Mouse (Mus musculus) lung, adult 2 months (tissue): ENCODE measurements around the gene Hk1. TPM values are rescaled to one million over a fixed set of nuclear protein-coding genes. Genes with fewer than 3 reads are reported as not detected.

ENCODE experiments used
- DNase-seq: peaks from one replicate; pipeline ENCODE4 v3.0.0; 2022
- H3K4me1 ChIP-seq: fragments of 200-500 bp; 2 replicates; pipeline ENCODE4 v1.6.1; 2011; ENCODE audit warnings: low read length; ENCODE audit not compliant: control insufficient read depth, insufficient read depth
- H3K4me3 ChIP-seq: fragments of 200-500 bp; replicated peaks from 2 replicates; pipeline ENCODE3; 2011; ENCODE audit warnings: low read depth, mild to moderate bottlenecking, control low read depth, low read length; ENCODE audit errors: extremely low read depth
- CTCF ChIP-seq: fragments of 200-500 bp; IDR thresholded peaks from 2 replicates; pipeline ENCODE4 v1.5.1; 2011; ENCODE audit warnings: mild to moderate bottlenecking, low read length, control low read depth; ENCODE audit not compliant: insufficient read depth
- POLR2A ChIP-seq: fragments of 200-500 bp; IDR thresholded peaks from 2 replicates; pipeline ENCODE4 v1.6.1; 2011; ENCODE audit warnings: low read depth, mild to moderate bottlenecking, control low read depth, low read length, borderline replicate concordance; ENCODE audit errors: extremely low read depth
- WGBS: fragments of 180-500 bp; shearing (Covaris S2); methylation state at CpG from one replicate; pipeline ENCODE4 v1.1.7; 2018; 5-methylcytosine and 5-hydroxymethylcytosine counted together
- polyA plus RNA-seq: library from polyadenylated mRNA; depleted of rRNA; stranded (reverse); fragments of >200 nt; gene quantifications from 2 replicates; pipeline ENCODE4 v1.2.3, GENCODE M21; 2012

The Hk1 gene
- polyA plus RNA-seq, 1 experiment, result 45.5 TPM

GRCm38 (mm10) chr10:62334686-62335422 lies 44.9 kb downstream of the Hk1 start:
- DNase-seq, result no peak
- Histone ChIP-seq H3K4me3 (no peak overlapping the region), H3K4me1 (peaks cover 15% of the 10 kb centered on the region)
- TF ChIP-seq POLR2A, result no peak
- no peak for TF ChIP-seq CTCF
- 73% methylated on average over 20 of the region's 20 CpGs for WGBS

GRCm38 (mm10) chr10:62333269-62333668 lies 46.4 kb downstream of the Hk1 start:
- 73% methylated on average over 14 of the region's 14 CpGs for WGBS
- peaks cover 8% of the 10 kb centered on the region for H3K4me1 ChIP-seq
- DNase-seq, result no peak
- no peak overlapping the region for H3K4me3 ChIP-seq
- TF ChIP-seq CTCF (no peak), POLR2A (no peak)

- Histone ChIP-seq H3K4me3 (no peak overlapping the region), H3K4me1 (peaks cover 7% of the 10 kb centered on the region)
- no peak for DNase-seq
- 20% methylated on average over 7 of the region's 7 CpGs for WGBS
- TF ChIP-seq CTCF (no peak), POLR2A (no peak)
Observed at GRCm38 (mm10) chr10:62332514-62332913, 47.2 kb downstream of the Hk1 start.

GRCm38 (mm10) chr10:62331771-62332170 lies 47.9 kb downstream of the Hk1 start:
- TF ChIP-seq POLR2A, result no peak
- no peak for TF ChIP-seq CTCF
- no peak overlapping the region for H3K4me3 ChIP-seq
- peaks cover 7% of the 10 kb centered on the region for H3K4me1 ChIP-seq
- DNase-seq, result no peak
- WGBS, result 47% methylated on average over 12 of the region's 12 CpGs

GRCm38 (mm10) chr10:62331296-62331695 lies 48.4 kb downstream of the Hk1 start:
- WGBS, result 92% methylated on average over 9 of the region's 9 CpGs
- TF ChIP-seq CTCF, result no peak
- no peak for TF ChIP-seq POLR2A
- Histone ChIP-seq H3K4me1 (peaks cover 7% of the 10 kb centered on the region), H3K4me3 (no peak overlapping the region)
- DNase-seq, result no peak

- no peak overlapping the region for H3K4me3 ChIP-seq
- DNase-seq, result no peak
- peaks cover 5% of the 10 kb centered on the region; the same call in 1 of the 2 replicates for H3K4me1 ChIP-seq
- WGBS, result 63% methylated on average over 7 of the region's 7 CpGs
- TF ChIP-seq POLR2A (no peak), CTCF (no peak)
Observed at GRCm38 (mm10) chr10:62329846-62330245, 49.9 kb downstream of the Hk1 start.

- Histone ChIP-seq H3K4me3 (no peak overlapping the region), H3K4me1 (peaks cover 5% of the 10 kb centered on the region; the same call in 1 of the 2 replicates)
- DNase-seq, result no peak
- WGBS, result 88% methylated on average over 10 of the region's 10 CpGs
- TF ChIP-seq POLR2A, result no peak
- TF ChIP-seq CTCF, result no peak
Observed at GRCm38 (mm10) chr10:62328886-62329412, 50.8 kb downstream of the Hk1 start.

- 38% methylated on average over 23 of the region's 23 CpGs for WGBS
- no peak for DNase-seq
- H3K4me3 ChIP-seq, result peak overlapping the region; percentile 11
Observed at GRCm38 (mm10) chr10:62327572-62328317, 52.0 kb downstream of the Hk1 start.

GRCm38 (mm10) chr10:62326818-62327571 lies 52.7 kb downstream of the Hk1 start:
- 81% methylated on average over 8 of the region's 8 CpGs for WGBS

More at GRCm38 (mm10) chr10:62327572-62328317, 52.0 kb downstream of the Hk1 start:
- peaks cover 5% of the 10 kb centered on the region; the same call in 1 of the 2 replicates for H3K4me1 ChIP-seq
- TF ChIP-seq POLR2A, result no peak
- TF ChIP-seq CTCF, result no peak

More at GRCm38 (mm10) chr10:62326818-62327571, 52.7 kb downstream of the Hk1 start:
- TF ChIP-seq POLR2A, result no peak
- TF ChIP-seq CTCF, result no peak
- DNase-seq, result no peak
- H3K4me1 ChIP-seq, result peaks cover 5% of the 10 kb centered on the region; the same call in 1 of the 2 replicates
- H3K4me3 ChIP-seq, result no peak overlapping the region
